Mouse (Mus musculus) kidney, embryonic 14.5 days (tissue): ENCODE results near the gene Asb3. TPM values are rescaled to one million over a fixed set of nuclear protein-coding genes. Genes with fewer than 3 reads are reported as not detected.
"Not testable (repeated sequence)": the region's sequence is repeated elsewhere in the genome, so short reads cannot be mapped to it uniquely, and the experiment has no call there.

Experiments
- ATAC-seq: fragments of 200-750 bp; cut with Nextera tagmentation; 2 replicates; pipeline ENCODE4 v1.8.0; 2017; ENCODE audit warnings: moderate number of reproducible peaks, mild to moderate bottlenecking, moderate TSS enrichment, moderate library complexity; ENCODE audit not compliant: low FRiP score, low TSS enrichment
- H3K27ac ChIP-seq: fragments of 300-500 bp; sonication (generic); 2 replicates; pipeline ENCODE4 v1.5.1; 2014; ENCODE audit warnings: low read depth, mild to moderate bottlenecking, low read length, moderate library complexity, mixed read lengths
- H3K27me3 ChIP-seq: fragments of 300-500 bp; sonication (generic); 2 replicates; pipeline ENCODE4 v1.6.1; 2014; ENCODE audit warnings: mild to moderate bottlenecking, low read length; ENCODE audit not compliant: control insufficient read depth, insufficient read depth
- H3K36me3 ChIP-seq: fragments of 300-500 bp; sonication (generic); 2 replicates; pipeline ENCODE4 v1.6.1; 2014; ENCODE audit warnings: low read length, mixed read lengths; ENCODE audit not compliant: control insufficient read depth, insufficient read depth
- H3K4me1 ChIP-seq: fragments of 300-500 bp; sonication (generic); 2 replicates; pipeline ENCODE4 v1.6.1; 2014; ENCODE audit warnings: low read length, mixed read lengths; ENCODE audit not compliant: control insufficient read depth, insufficient read depth
- H3K4me2 ChIP-seq: fragments of 300-500 bp; sonication (generic); replicated peaks from 2 replicates; pipeline ENCODE4 v1.6.1; 2014; ENCODE audit warnings: low read depth, mild to moderate bottlenecking, low read length
- H3K4me3 ChIP-seq: fragments of 300-500 bp; sonication (generic); 2 replicates; pipeline ENCODE4 v1.5.1; 2014; ENCODE audit warnings: mild to moderate bottlenecking, low read length
- H3K9ac ChIP-seq: fragments of 300-500 bp; sonication (generic); 2 replicates; pipeline ENCODE4 v1.6.1; 2014; ENCODE audit warnings: low read depth, mild to moderate bottlenecking, low read length, moderate library complexity
- H3K9me3 ChIP-seq: fragments of 300-500 bp; sonication (generic); 2 replicates; pipeline ENCODE4 v1.6.1; 2016; ENCODE audit warnings: low read length; ENCODE audit not compliant: control insufficient read depth
- whole genome bisulfite sequencing: fragments of 180-500 bp; shearing (Covaris S2); extraction: QIAGEN DNeasy Blood & Tissue Kit; methylation state at CpG from one replicate; pipeline ENCODE4 v1.1.7; 2014; 5-methylcytosine and 5-hydroxymethylcytosine counted together
- polyA plus RNA-seq: library from polyadenylated mRNA; unstranded; fragments of >200 nt; fragmentation: Nextera tagmentation; extraction: Ambion mirVana; gene quantifications from 2 replicates; pipeline ENCODE4 v1.2.1, GENCODE M21; 2014

Asb3 gene
- polyA plus RNA-seq, 1 experiment from 2014 or later = 31.0 TPM

DNA sequence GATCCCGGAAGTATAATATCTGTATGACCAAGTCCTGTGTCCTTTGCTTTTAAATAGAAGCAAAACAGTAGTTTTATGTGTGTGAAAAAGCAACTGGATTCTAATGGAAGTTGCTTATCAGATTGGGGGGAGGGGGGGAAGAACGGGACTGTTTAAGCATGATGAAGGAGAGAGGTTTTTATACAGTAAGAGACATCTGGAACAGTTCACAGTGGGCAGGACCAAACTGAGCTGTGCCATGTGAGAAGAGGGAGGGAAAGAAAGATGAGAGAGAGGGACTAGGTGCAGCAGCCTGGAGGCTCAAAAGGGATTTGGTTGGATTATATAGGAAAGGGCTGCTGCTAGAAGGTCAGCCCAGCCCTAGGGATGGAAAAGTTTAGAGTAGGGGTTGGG is 101.4 kb downstream of the Asb3 start:
- no peaks in the 10 kb centered on the region for H3K27me3 ChIP-seq
- ATAC-seq = peak; percentile 79
- no peak overlapping the region for H3K27ac ChIP-seq
- H3K9ac ChIP-seq = peak overlapping the region; percentile 52; the same call in 1 of the 2 replicates
- no peaks in the 10 kb centered on the region for H3K36me3 ChIP-seq
- H3K9me3 ChIP-seq = no peaks in the 10 kb centered on the region
- no peaks in the 10 kb centered on the region for H3K4me1 ChIP-seq
- H3K4me3 ChIP-seq = peak overlapping the region; percentile 48
- H3K4me2 ChIP-seq = peak overlapping the region; percentile 63
- 2% methylated on average over 2 of the region's 2 CpGs for WGBS

GRCm38 (mm10) chr11:30996670-30997069 is 111.5 kb downstream of the Asb3 start:
- Histone ChIP-seq H3K27ac (no peak overlapping the region), H3K4me3 (no peak overlapping the region), H3K4me1 (no peaks in the 10 kb centered on the region), H3K9ac (no peak overlapping the region), H3K4me2 (no peak overlapping the region), H3K27me3 (no peaks in the 10 kb centered on the region), H3K9me3 (no peaks in the 10 kb centered on the region), H3K36me3 (no peaks in the 10 kb centered on the region)
- ATAC-seq = no peak
- WGBS = 83% methylated on average over 3 of the region's 3 CpGs

- Histone ChIP-seq H3K4me2 (no peak overlapping the region), H3K27me3 (no peaks in the 10 kb centered on the region), H3K9me3 (no peaks in the 10 kb centered on the region), H3K4me1 (no peaks in the 10 kb centered on the region), H3K27ac (no peak overlapping the region), H3K36me3 (no peaks in the 10 kb centered on the region), H3K4me3 (no peak overlapping the region), H3K9ac (no peak overlapping the region)
- WGBS = 91% methylated on average over 5 of the region's 5 CpGs
- no peak for ATAC-seq
Measured at GRCm38 (mm10) chr11:30998199-30998598, 113.0 kb downstream of the Asb3 start.

- no peak overlapping the region for H3K4me2 ChIP-seq
- ATAC-seq = no peak
- H3K4me1 ChIP-seq = no peaks in the 10 kb centered on the region
- no peak overlapping the region for H3K9ac ChIP-seq
- no peaks in the 10 kb centered on the region for H3K27me3 ChIP-seq
- H3K4me3 ChIP-seq = no peak overlapping the region
- no peaks in the 10 kb centered on the region for H3K36me3 ChIP-seq
- no peak overlapping the region for H3K27ac ChIP-seq
- 89% methylated on average over 2 of the region's 2 CpGs for whole genome bisulfite sequencing
- no peaks in the 10 kb centered on the region for H3K9me3 ChIP-seq
Measured at GRCm38 (mm10) chr11:30998704-30999103, 113.5 kb downstream of the Asb3 start.

- Histone ChIP-seq H3K27ac (no peak overlapping the region), H3K36me3 (no peaks in the 10 kb centered on the region), H3K9me3 (no peaks in the 10 kb centered on the region), H3K4me3 (no peak overlapping the region), H3K4me1 (no peaks in the 10 kb centered on the region), H3K9ac (no peak overlapping the region), H3K4me2 (no peak overlapping the region), H3K27me3 (no peaks in the 10 kb centered on the region)
- 78% methylated on average over 2 of the region's 2 CpGs for WGBS
- peak; percentile 52; the same call in 1 of the 2 replicates for ATAC-seq
Measured at GRCm38 (mm10) chr11:31000028-31000427, 114.8 kb downstream of the Asb3 start.

- Histone ChIP-seq H3K4me3 (no peak overlapping the region), H3K4me1 (no peaks in the 10 kb centered on the region), H3K27ac (no peak overlapping the region), H3K9ac (no peak overlapping the region), H3K4me2 (no peak overlapping the region), H3K36me3 (no peaks in the 10 kb centered on the region), H3K9me3 (no peaks in the 10 kb centered on the region), H3K27me3 (no peaks in the 10 kb centered on the region)
- WGBS = 83% methylated on average over 4 of the region's 4 CpGs
- no peak for ATAC-seq
Measured at GRCm38 (mm10) chr11:31001169-31001908, 116.1 kb downstream of the Asb3 start.

GRCm38 (mm10) chr11:31009668-31010067 is 124.5 kb downstream of the Asb3 start:
- not testable (repeated sequence) for ATAC-seq, H3K9ac ChIP-seq, H3K4me1 ChIP-seq, H3K27ac ChIP-seq, H3K27me3 ChIP-seq, H3K36me3 ChIP-seq, H3K4me3 ChIP-seq, H3K4me2 ChIP-seq, H3K9me3 ChIP-seq
- WGBS = 86% methylated on average over 1 of the region's 1 CpGs

DNA sequence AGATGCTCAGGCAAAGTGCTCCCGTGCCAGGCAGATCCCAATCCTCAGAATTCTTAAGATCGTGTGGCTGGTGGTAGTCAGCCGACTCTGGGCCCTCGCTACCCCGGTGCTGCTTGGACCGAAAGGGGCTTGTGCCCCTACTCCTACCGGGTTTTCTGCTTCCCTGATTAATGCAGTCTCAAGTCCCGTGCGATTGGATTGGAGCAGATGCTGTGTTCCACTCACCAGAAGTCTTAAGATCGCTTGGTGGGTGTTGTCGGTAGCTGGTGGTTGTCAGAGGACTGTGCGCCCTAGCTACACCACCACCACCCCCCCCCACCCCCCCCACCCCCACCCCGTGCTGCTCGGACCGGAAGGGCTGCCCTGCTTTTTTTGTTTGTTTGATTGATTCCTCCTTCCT is 132.2 kb downstream of the Asb3 start:
- not testable (repeated sequence) for H3K9me3 ChIP-seq, H3K9ac ChIP-seq, ATAC-seq, H3K27me3 ChIP-seq, H3K4me1 ChIP-seq, H3K4me2 ChIP-seq, H3K27ac ChIP-seq, H3K4me3 ChIP-seq, H3K36me3 ChIP-seq
- 73% methylated on average over 14 of the region's 15 CpGs for WGBS

GRCm38 (mm10) chr11:31034958-31035357 is 149.7 kb downstream of the Asb3 start:
- ATAC-seq = no peak
- no peaks in the 10 kb centered on the region for H3K4me1 ChIP-seq
- H3K27me3 ChIP-seq = no peaks in the 10 kb centered on the region
- H3K36me3 ChIP-seq = peaks cover 3% of the 10 kb centered on the region; the same call in 1 of the 2 replicates
- WGBS = 98% methylated on average over 4 of the region's 4 CpGs
- no peak overlapping the region for H3K4me2 ChIP-seq
- no peak overlapping the region for H3K9ac ChIP-seq
- no peak overlapping the region for H3K4me3 ChIP-seq
- H3K27ac ChIP-seq = no peak overlapping the region
- H3K9me3 ChIP-seq = peaks cover 5% of the 10 kb centered on the region; the same call in 1 of the 2 replicates
